Mouse (Mus musculus): ENCODE measurements around the gene Gm4756. TPM values are rescaled to one million over a fixed set of nuclear protein-coding genes. Genes with fewer than 3 reads are reported as not detected.
"Not testable (repeated sequence)": the region's sequence is repeated elsewhere in the genome, so short reads cannot be mapped to it uniquely, and the experiment has no call there.

Gm4756 gene
- polyA plus RNA-seq (2015; fragmentation: Nextera tagmentation; extraction: Ambion mirVana) = not detected in 2 replicates

- Histone ChIP-seq H3K36me3 (no peaks in the 10 kb centered on the region), H3K4me2 (no peak within 1 kb of the TSS), H3K27ac (no peak within 1 kb of the TSS), H3K4me3 (no peak within 1 kb of the TSS), H3K9me3 (no peaks in the 10 kb centered on the region), H3K27me3 (no peaks in the 10 kb centered on the region), H3K9ac (no peak within 1 kb of the TSS), H3K4me1 (no peaks in the 10 kb centered on the region)
- 77% methylated on average over 11 of the region's 11 CpGs for WGBS
- ATAC-seq (ENCODE audit: insufficient number of reproducible peaks, insufficient read depth, low FRiP score, low TSS enrichment, low read depth) = no peak
Measured at GRCm38 (mm10) chr12:72649611-72650330, at the start of gene Gm4756. Gene Gm4756, minus strand, starts transcription at chr12:72649661.

GRCm38 (mm10) chr12:72694901-72695463 lies 45.5 kb upstream of the Gm4756 start:
- Histone ChIP-seq H3K9me3 (no peaks in the 10 kb centered on the region), H3K4me1 (no peaks in the 10 kb centered on the region), H3K36me3 (no peaks in the 10 kb centered on the region), H3K27me3 (no peaks in the 10 kb centered on the region), H3K4me3 (no peak overlapping the region), H3K27ac (no peak overlapping the region), H3K4me2 (no peak overlapping the region), H3K9ac (no peak overlapping the region)
- WGBS = 49% methylated on average over 9 of the region's 9 CpGs
- no peak for ATAC-seq (ENCODE audit: insufficient number of reproducible peaks, insufficient read depth, low FRiP score, low TSS enrichment, low read depth)

- no peak for ATAC-seq (ENCODE audit: insufficient number of reproducible peaks, insufficient read depth, low FRiP score, low TSS enrichment, low read depth)
- no peak overlapping the region for H3K27ac ChIP-seq
- H3K9me3 ChIP-seq = no peaks in the 10 kb centered on the region
- no peaks in the 10 kb centered on the region for H3K36me3 ChIP-seq
- 71% methylated on average over 12 of the region's 12 CpGs for WGBS
- no peaks in the 10 kb centered on the region for H3K27me3 ChIP-seq
- H3K4me2 ChIP-seq = no peak overlapping the region
- H3K4me3 ChIP-seq = no peak overlapping the region
- H3K4me1 ChIP-seq = no peaks in the 10 kb centered on the region
- no peak overlapping the region for H3K9ac ChIP-seq
Measured at GRCm38 (mm10) chr12:72694438-72694837, 45.0 kb upstream of the Gm4756 start.

- WGBS = 44% methylated on average over 6 of the region's 6 CpGs
- Histone ChIP-seq H3K9ac (no peak overlapping the region), H3K9me3 (no peaks in the 10 kb centered on the region), H3K27me3 (no peaks in the 10 kb centered on the region), H3K4me1 (no peaks in the 10 kb centered on the region), H3K27ac (no peak overlapping the region), H3K4me2 (no peak overlapping the region), H3K4me3 (no peak overlapping the region), H3K36me3 (no peaks in the 10 kb centered on the region)
- ATAC-seq (ENCODE audit: insufficient number of reproducible peaks, insufficient read depth, low FRiP score, low TSS enrichment, low read depth) = no peak
Measured at GRCm38 (mm10) chr12:72693895-72694294, 44.4 kb upstream of the Gm4756 start.

GRCm38 (mm10) chr12:72688281-72688680 lies 38.8 kb upstream of the Gm4756 start:
- H3K9ac ChIP-seq; ATAC-seq (ENCODE audit: insufficient number of reproducible peaks, insufficient read depth, low FRiP score, low TSS enrichment, low read depth): not testable (repeated sequence)
- WGBS = 37% methylated on average over 2 of the region's 2 CpGs

GRCm38 (mm10) chr12:72687741-72688140 lies 38.3 kb upstream of the Gm4756 start:
- not testable (repeated sequence) for H3K27ac ChIP-seq; H3K9ac ChIP-seq; H3K4me3 ChIP-seq; H3K27me3 ChIP-seq; H3K36me3 ChIP-seq; H3K4me1 ChIP-seq; H3K4me2 ChIP-seq; H3K9me3 ChIP-seq; ATAC-seq (ENCODE audit: insufficient number of reproducible peaks, insufficient read depth, low FRiP score, low TSS enrichment, low read depth)
- WGBS = 27% methylated on average over 6 of the region's 6 CpGs

More at GRCm38 (mm10) chr12:72688281-72688680, 38.8 kb upstream of the Gm4756 start:
- H3K9me3 ChIP-seq, H3K36me3 ChIP-seq, H3K4me1 ChIP-seq, H3K27me3 ChIP-seq, H3K27ac ChIP-seq, H3K4me2 ChIP-seq, H3K4me3 ChIP-seq: not testable (repeated sequence)

GRCm38 (mm10) chr12:72686566-72686965 lies 37.1 kb upstream of the Gm4756 start:
- H3K27me3 ChIP-seq; H3K4me2 ChIP-seq; H3K4me1 ChIP-seq; ATAC-seq (ENCODE audit: insufficient number of reproducible peaks, insufficient read depth, low FRiP score, low TSS enrichment, low read depth); H3K27ac ChIP-seq; H3K36me3 ChIP-seq; H3K9me3 ChIP-seq; H3K4me3 ChIP-seq; H3K9ac ChIP-seq: not testable (repeated sequence)
- WGBS = 72% methylated on average over 4 of the region's 4 CpGs

- H3K27ac ChIP-seq = no peak overlapping the region
- H3K9ac ChIP-seq = no peak overlapping the region
- H3K9me3 ChIP-seq = no peaks in the 10 kb centered on the region
- H3K27me3 ChIP-seq = no peaks in the 10 kb centered on the region
- H3K36me3 ChIP-seq = no peaks in the 10 kb centered on the region
- ATAC-seq (ENCODE audit: insufficient number of reproducible peaks, insufficient read depth, low FRiP score, low TSS enrichment, low read depth) = no peak
- no peaks in the 10 kb centered on the region for H3K4me1 ChIP-seq
- 96% methylated on average over 3 of the region's 3 CpGs for WGBS
- no peak overlapping the region for H3K4me2 ChIP-seq
- H3K4me3 ChIP-seq = no peak overlapping the region
Measured at GRCm38 (mm10) chr12:72683612-72684011, 34.2 kb upstream of the Gm4756 start.

- no peak overlapping the region for H3K4me3 ChIP-seq
- no peaks in the 10 kb centered on the region for H3K36me3 ChIP-seq
- no peaks in the 10 kb centered on the region for H3K27me3 ChIP-seq
- 64% methylated on average over 8 of the region's 8 CpGs for WGBS
- no peaks in the 10 kb centered on the region for H3K9me3 ChIP-seq
- ATAC-seq (ENCODE audit: insufficient number of reproducible peaks, insufficient read depth, low FRiP score, low TSS enrichment, low read depth) = no peak
- H3K27ac ChIP-seq = no peak overlapping the region
- no peaks in the 10 kb centered on the region for H3K4me1 ChIP-seq
- no peak overlapping the region for H3K4me2 ChIP-seq
- H3K9ac ChIP-seq = no peak overlapping the region
Measured at GRCm38 (mm10) chr12:72682511-72683282, 33.2 kb upstream of the Gm4756 start.

- Histone ChIP-seq H3K4me1 (no peaks in the 10 kb centered on the region), H3K9me3 (no peaks in the 10 kb centered on the region), H3K4me3 (no peak overlapping the region), H3K27me3 (no peaks in the 10 kb centered on the region), H3K4me2 (no peak overlapping the region), H3K9ac (no peak overlapping the region), H3K36me3 (no peaks in the 10 kb centered on the region), H3K27ac (no peak overlapping the region)
- WGBS = 88% methylated on average over 1 of the region's 1 CpGs
- no peak for ATAC-seq (ENCODE audit: insufficient number of reproducible peaks, insufficient read depth, low FRiP score, low TSS enrichment, low read depth)
Measured at GRCm38 (mm10) chr12:72681919-72682318, 32.5 kb upstream of the Gm4756 start.

GRCm38 (mm10) chr12:72679635-72680034 lies 30.2 kb upstream of the Gm4756 start:
- H3K4me3 ChIP-seq = no peak overlapping the region
- ATAC-seq (ENCODE audit: insufficient number of reproducible peaks, insufficient read depth, low FRiP score, low TSS enrichment, low read depth) = no peak

GRCm38 (mm10) chr12:72674820-72675219 lies 25.4 kb upstream of the Gm4756 start:
- H3K4me2 ChIP-seq = no peak overlapping the region
- WGBS = 70% methylated on average over 2 of the region's 2 CpGs
- no peaks in the 10 kb centered on the region for H3K27me3 ChIP-seq
- no peaks in the 10 kb centered on the region for H3K9me3 ChIP-seq
- ATAC-seq (ENCODE audit: insufficient number of reproducible peaks, insufficient read depth, low FRiP score, low TSS enrichment, low read depth) = no peak
- no peaks in the 10 kb centered on the region for H3K36me3 ChIP-seq
- no peak overlapping the region for H3K4me3 ChIP-seq
- H3K27ac ChIP-seq = no peak overlapping the region
- H3K9ac ChIP-seq = no peak overlapping the region
- H3K4me1 ChIP-seq = peaks cover 5% of the 10 kb centered on the region

More at GRCm38 (mm10) chr12:72679635-72680034, 30.2 kb upstream of the Gm4756 start:
- H3K4me2 ChIP-seq = no peak overlapping the region
- no peak overlapping the region for H3K27ac ChIP-seq
- H3K4me1 ChIP-seq = peaks cover 4% of the 10 kb centered on the region
- 67% methylated on average over 3 of the region's 3 CpGs for WGBS
- no peaks in the 10 kb centered on the region for H3K36me3 ChIP-seq
- no peak overlapping the region for H3K9ac ChIP-seq
- no peaks in the 10 kb centered on the region for H3K9me3 ChIP-seq
- no peaks in the 10 kb centered on the region for H3K27me3 ChIP-seq

Data from embryonic facial prominence, embryonic 13.5 days (tissue).